Mouse (Mus musculus) testis, adult 2 months (tissue): ENCODE data around the gene 0610030E20Rik. TPM values are rescaled to one million over a fixed set of nuclear protein-coding genes. Genes with fewer than 3 reads are reported as not detected.

Source experiments
- H3K27ac ChIP-seq: fragments of 200-500 bp; 2 replicates; pipeline ENCODE4 v1.5.1; 2012; ENCODE audit warnings: low read depth, low read length; ENCODE audit not compliant: control insufficient read depth, insufficient read depth
- H3K27me3 ChIP-seq: fragments of 200-500 bp; 2 replicates; pipeline ENCODE4 v1.6.1; 2012; ENCODE audit warnings: mild to moderate bottlenecking, low read length, moderate library complexity; ENCODE audit not compliant: control insufficient read depth, insufficient read depth
- H3K36me3 ChIP-seq: fragments of 200-500 bp; 2 replicates; pipeline ENCODE4 v1.6.1; 2012; ENCODE audit warnings: mild to moderate bottlenecking, low read length; ENCODE audit not compliant: control insufficient read depth, insufficient read depth
- H3K4me1 ChIP-seq: fragments of 200-500 bp; 2 replicates; pipeline ENCODE4 v1.6.1; 2012; ENCODE audit warnings: low read length; ENCODE audit not compliant: control insufficient read depth, insufficient read depth
- H3K4me3 ChIP-seq: fragments of 200-500 bp; 2 replicates; pipeline ENCODE4 v1.5.1; 2012; ENCODE audit warnings: low read depth, mild to moderate bottlenecking, low read length, moderate library complexity, mixed read lengths; ENCODE audit not compliant: control insufficient read depth
- CTCF ChIP-seq: fragments of 200-500 bp; IDR thresholded peaks from 2 replicates; pipeline ENCODE4 v1.5.1; 2012; ENCODE audit warnings: low read depth, mild to moderate bottlenecking, inconsistent platforms, low read length, moderate library complexity; ENCODE audit not compliant: control insufficient read depth, insufficient read depth, insufficient replicate concordance
- POLR2A ChIP-seq: fragments of 200-500 bp; IDR thresholded peaks from 2 replicates; pipeline ENCODE4 v1.6.1; 2012; ENCODE audit warnings: low read depth, mild to moderate bottlenecking, inconsistent platforms, low read length, moderate library complexity; ENCODE audit not compliant: control insufficient read depth
- polyA plus RNA-seq: library from polyadenylated mRNA; depleted of rRNA; stranded (reverse); fragments of >200 nt; gene quantifications from 2 replicates; pipeline ENCODE4 v1.2.3, GENCODE M21; 2012

Gene 0610030E20Rik
- polyA plus RNA-seq, 1 experiment, result 21.5 TPM

DNA sequence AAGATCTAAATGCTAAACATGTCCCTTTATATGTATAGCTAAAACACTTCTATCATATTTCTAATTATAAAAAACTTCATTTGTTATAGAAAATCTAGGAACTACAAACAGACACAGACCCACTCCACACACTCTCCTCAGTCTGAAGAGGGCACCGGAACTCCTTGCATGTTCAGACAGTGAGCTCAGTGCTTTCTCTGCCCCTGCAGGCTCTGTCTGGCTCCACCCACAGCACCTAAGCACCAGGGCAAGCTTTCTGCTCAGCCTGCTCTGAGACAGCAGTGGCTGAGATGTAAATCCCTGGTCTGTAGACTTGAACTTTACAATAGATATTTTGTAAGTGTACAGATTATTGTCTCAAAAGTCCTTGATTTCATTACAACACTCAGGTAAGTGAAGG lies 31.1 kb upstream of the 0610030E20Rik start:
- TF ChIP-seq CTCF (no peak), POLR2A (no peak)
- no peaks in the 10 kb centered on the region; the same call in 1 of the 2 replicates for H3K4me1 ChIP-seq
- no peaks in the 10 kb centered on the region for H3K27me3 ChIP-seq
- no peak overlapping the region for H3K27ac ChIP-seq
- peaks cover 8% of the 10 kb centered on the region for H3K36me3 ChIP-seq
- no peak overlapping the region for H3K4me3 ChIP-seq

GRCm38 (mm10) chr6:72318440-72318839 lies 28.7 kb upstream of the 0610030E20Rik start:
- H3K27me3 ChIP-seq, result no peaks in the 10 kb centered on the region
- no peak overlapping the region for H3K27ac ChIP-seq
- peaks cover 8% of the 10 kb centered on the region for H3K36me3 ChIP-seq
- no peak overlapping the region for H3K4me3 ChIP-seq
- TF ChIP-seq CTCF (no peak), POLR2A (no peak)
- no peaks in the 10 kb centered on the region for H3K4me1 ChIP-seq

- H3K27ac ChIP-seq, result no peak overlapping the region
- no peaks in the 10 kb centered on the region for H3K27me3 ChIP-seq
- no peak overlapping the region for H3K4me3 ChIP-seq
- H3K36me3 ChIP-seq, result peaks cover 8% of the 10 kb centered on the region
- TF ChIP-seq CTCF (no peak), POLR2A (no peak)
- H3K4me1 ChIP-seq, result no peaks in the 10 kb centered on the region
Measured at GRCm38 (mm10) chr6:72319019-72319418, 28.1 kb upstream of the 0610030E20Rik start.

- no peak for TF ChIP-seq POLR2A
- no peak for TF ChIP-seq CTCF
- no peak overlapping the region for H3K4me3 ChIP-seq
- H3K4me1 ChIP-seq, result no peaks in the 10 kb centered on the region
- peaks cover 14% of the 10 kb centered on the region for H3K36me3 ChIP-seq
- H3K27me3 ChIP-seq, result no peaks in the 10 kb centered on the region
- no peak overlapping the region for H3K27ac ChIP-seq
Measured at GRCm38 (mm10) chr6:72322936-72323335, 24.2 kb upstream of the 0610030E20Rik start.

GRCm38 (mm10) chr6:72323786-72324508 lies 23.2 kb upstream of the 0610030E20Rik start:
- no peak for TF ChIP-seq CTCF
- TF ChIP-seq POLR2A, result no peak
- H3K27me3 ChIP-seq, result no peaks in the 10 kb centered on the region
- H3K4me3 ChIP-seq, result no peak overlapping the region
- peaks cover 18% of the 10 kb centered on the region for H3K36me3 ChIP-seq
- H3K27ac ChIP-seq, result no peak overlapping the region
- H3K4me1 ChIP-seq, result no peaks in the 10 kb centered on the region

GRCm38 (mm10) chr6:72326274-72326673 lies 20.8 kb upstream of the 0610030E20Rik start:
- no peak overlapping the region for H3K27ac ChIP-seq
- TF ChIP-seq POLR2A, result no peak
- no peak for TF ChIP-seq CTCF
- peaks cover 11% of the 10 kb centered on the region for H3K36me3 ChIP-seq
- no peaks in the 10 kb centered on the region for H3K27me3 ChIP-seq
- H3K4me3 ChIP-seq, result no peak overlapping the region
- H3K4me1 ChIP-seq, result no peaks in the 10 kb centered on the region

- peaks cover 11% of the 10 kb centered on the region for H3K36me3 ChIP-seq
- no peaks in the 10 kb centered on the region for H3K4me1 ChIP-seq
- no peaks in the 10 kb centered on the region for H3K27me3 ChIP-seq
- H3K27ac ChIP-seq, result no peak overlapping the region
- no peak overlapping the region for H3K4me3 ChIP-seq
- TF ChIP-seq POLR2A, result no peak
- TF ChIP-seq CTCF, result no peak
Measured at GRCm38 (mm10) chr6:72329019-72329418, 18.1 kb upstream of the 0610030E20Rik start.

DNA sequence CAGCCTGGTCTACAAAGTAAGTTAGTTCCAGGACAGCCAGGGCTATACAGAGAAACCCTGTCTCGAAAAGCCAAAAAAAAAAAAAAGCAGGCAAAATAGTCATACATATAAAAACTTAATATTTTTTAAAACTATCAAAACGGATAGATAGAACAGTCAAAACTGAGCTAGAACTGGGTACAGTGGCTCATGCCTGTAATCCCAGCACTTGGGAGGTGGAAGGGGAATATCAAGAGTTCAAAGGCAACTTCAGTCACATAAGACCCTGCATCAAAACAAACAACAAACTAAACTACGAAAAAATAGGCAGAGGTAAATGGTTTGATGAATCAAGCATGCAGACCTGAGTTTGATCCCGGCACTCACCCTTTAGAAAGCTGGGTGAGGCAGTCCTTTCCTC lies 17.0 kb upstream of the 0610030E20Rik start:
- peaks cover 11% of the 10 kb centered on the region for H3K36me3 ChIP-seq
- no peak for TF ChIP-seq CTCF
- no peak for TF ChIP-seq POLR2A
- no peak overlapping the region for H3K27ac ChIP-seq
- H3K4me3 ChIP-seq, result no peak overlapping the region
- no peaks in the 10 kb centered on the region for H3K4me1 ChIP-seq
- no peaks in the 10 kb centered on the region for H3K27me3 ChIP-seq
